Mouse (Mus musculus): ENCODE data around the gene Cachd1. TPM values are rescaled to one million over a fixed set of nuclear protein-coding genes. Genes with fewer than 3 reads are reported as not detected.

Gene Cachd1
- polyA plus RNA-seq, 1 experiment = 43.1 TPM

DNA sequence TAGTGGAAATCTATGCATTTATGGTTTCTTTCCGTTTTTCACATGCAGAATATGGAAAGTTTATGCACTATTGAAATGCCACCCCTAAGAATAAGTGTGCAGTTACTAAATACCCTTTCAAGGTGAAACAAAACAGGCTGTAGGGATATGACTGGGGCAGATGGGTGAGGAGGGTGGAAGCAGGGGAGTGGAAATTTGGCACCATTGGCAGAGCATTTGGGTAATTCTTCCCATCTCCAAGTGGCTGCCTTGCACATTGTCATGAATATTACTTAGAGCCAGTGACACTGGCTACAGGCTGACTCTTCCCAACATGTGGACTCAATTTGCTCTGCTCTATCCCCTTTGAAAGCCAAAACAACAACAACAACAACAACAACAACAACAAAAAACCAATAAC lies 77.0 kb downstream of the Cachd1 start:
- no peak for TF ChIP-seq CTCF (IDR thresholded peaks at IDR 0.05; ENCODE audit: insufficient read depth, low read length)
- no peak for TF ChIP-seq POLR2A (IDR thresholded peaks at IDR 0.05; ENCODE audit: borderline replicate concordance, extremely low read depth, low read depth, low read length)
- 91% methylated on average over 1 of the region's 1 CpGs for WGBS
- no peak overlapping the region for H3K4me3 ChIP-seq (replicated peaks; ENCODE audit: extremely low read depth, low read depth, low read length)
- H3K4me1 ChIP-seq (ENCODE audit: control insufficient read depth, insufficient read depth, low read length) = peaks cover 2% of the 10 kb centered on the region; the same call in 1 of the 2 replicates
- no peak for DNase-seq

- no peak overlapping the region for H3K4me3 ChIP-seq (replicated peaks; ENCODE audit: extremely low read depth, low read depth, low read length)
- no peak for DNase-seq
- TF ChIP-seq POLR2A (IDR thresholded peaks at IDR 0.05; ENCODE audit: borderline replicate concordance, extremely low read depth, low read depth, low read length) (no peak), CTCF (IDR thresholded peaks at IDR 0.05; ENCODE audit: insufficient read depth, low read length) (no peak)
- 72% methylated on average over 4 of the region's 4 CpGs for WGBS
- H3K4me1 ChIP-seq (ENCODE audit: control insufficient read depth, insufficient read depth, low read length) = peaks cover 2% of the 10 kb centered on the region; the same call in 1 of the 2 replicates
Observed at GRCm38 (mm10) chr4:100855373-100855772, 78.9 kb downstream of the Cachd1 start.

DNA sequence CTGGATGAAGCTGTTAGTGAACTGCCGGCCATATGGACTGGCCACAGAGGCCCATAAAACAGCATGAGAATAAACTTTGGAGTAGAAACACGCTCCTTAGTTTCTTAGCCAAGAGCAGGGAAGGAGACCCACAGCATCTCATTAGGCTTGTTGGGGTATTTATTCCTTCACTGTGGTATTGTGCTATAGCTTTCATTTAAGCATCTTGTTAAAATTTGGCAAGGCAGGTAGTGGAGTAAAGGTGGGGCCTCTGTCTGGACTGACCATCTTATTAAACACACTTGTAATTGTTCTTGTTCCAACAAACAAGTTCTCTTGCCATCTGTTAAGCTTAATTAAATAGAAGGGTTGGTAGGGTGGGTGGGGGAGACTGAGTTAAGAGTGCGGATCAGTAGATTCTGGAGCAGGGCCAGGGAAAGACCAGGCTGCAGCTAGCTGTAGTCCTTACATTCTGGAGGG lies 81.0 kb downstream of the Cachd1 start:
- 63% methylated on average over 3 of the region's 3 CpGs for WGBS
- H3K4me1 ChIP-seq (ENCODE audit: control insufficient read depth, insufficient read depth, low read length) = peaks cover 2% of the 10 kb centered on the region; the same call in 1 of the 2 replicates
- no peak for TF ChIP-seq POLR2A (IDR thresholded peaks at IDR 0.05; ENCODE audit: borderline replicate concordance, extremely low read depth, low read depth, low read length)
- no peak for TF ChIP-seq CTCF (IDR thresholded peaks at IDR 0.05; ENCODE audit: insufficient read depth, low read length)
- no peak overlapping the region for H3K4me3 ChIP-seq (replicated peaks; ENCODE audit: extremely low read depth, low read depth, low read length)
- DNase-seq = no peak

DNA sequence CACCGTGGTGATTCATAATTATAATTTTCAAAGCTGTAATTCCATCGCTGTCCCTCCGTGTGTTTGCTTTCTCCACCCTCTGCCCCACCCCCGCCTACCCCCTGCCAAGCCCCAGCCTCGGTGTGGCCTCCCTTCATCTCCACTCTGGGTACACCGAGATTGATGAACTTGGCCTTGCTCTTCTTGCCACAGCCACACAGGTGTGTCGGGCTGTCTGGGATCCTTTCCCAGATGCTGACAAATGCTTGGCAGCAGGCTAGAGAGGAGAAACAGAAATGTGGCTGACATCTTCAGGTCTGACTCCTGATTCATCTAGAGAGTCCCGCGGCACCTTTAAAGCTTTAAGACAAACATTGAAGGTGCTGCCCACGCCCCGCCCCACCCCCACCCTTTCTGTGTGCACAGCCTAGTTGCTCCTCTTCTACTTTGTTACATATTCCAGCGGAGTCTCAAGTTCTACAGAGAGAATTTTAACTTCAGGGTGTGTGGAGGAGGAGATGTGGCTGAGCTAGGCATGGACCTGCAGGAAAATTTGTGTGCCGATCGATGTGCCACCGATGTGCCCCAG lies 87.5 kb downstream of the Cachd1 start:
- TF ChIP-seq POLR2A (IDR thresholded peaks at IDR 0.05; ENCODE audit: borderline replicate concordance, extremely low read depth, low read depth, low read length) (no peak), CTCF (IDR thresholded peaks at IDR 0.05; ENCODE audit: insufficient read depth, low read length) (no peak)
- Histone ChIP-seq H3K4me1 (ENCODE audit: control insufficient read depth, insufficient read depth, low read length) (peaks cover 3% of the 10 kb centered on the region; the same call in 1 of the 2 replicates), H3K4me3 (replicated peaks; ENCODE audit: extremely low read depth, low read depth, low read length) (no peak overlapping the region)
- 39% methylated on average over 15 of the region's 15 CpGs for WGBS
- DNase-seq = no peak

GRCm38 (mm10) chr4:100865423-100865822 lies 88.9 kb downstream of the Cachd1 start:
- no peak overlapping the region for H3K4me3 ChIP-seq (replicated peaks; ENCODE audit: extremely low read depth, low read depth, low read length)
- DNase-seq = no peak
- WGBS = 35% methylated on average over 13 of the region's 13 CpGs
- TF ChIP-seq CTCF (IDR thresholded peaks at IDR 0.05; ENCODE audit: insufficient read depth, low read length) (no peak), POLR2A (IDR thresholded peaks at IDR 0.05; ENCODE audit: borderline replicate concordance, extremely low read depth, low read depth, low read length) (no peak)
- peaks cover 3% of the 10 kb centered on the region; the same call in 1 of the 2 replicates for H3K4me1 ChIP-seq (ENCODE audit: control insufficient read depth, insufficient read depth, low read length)

DNA sequence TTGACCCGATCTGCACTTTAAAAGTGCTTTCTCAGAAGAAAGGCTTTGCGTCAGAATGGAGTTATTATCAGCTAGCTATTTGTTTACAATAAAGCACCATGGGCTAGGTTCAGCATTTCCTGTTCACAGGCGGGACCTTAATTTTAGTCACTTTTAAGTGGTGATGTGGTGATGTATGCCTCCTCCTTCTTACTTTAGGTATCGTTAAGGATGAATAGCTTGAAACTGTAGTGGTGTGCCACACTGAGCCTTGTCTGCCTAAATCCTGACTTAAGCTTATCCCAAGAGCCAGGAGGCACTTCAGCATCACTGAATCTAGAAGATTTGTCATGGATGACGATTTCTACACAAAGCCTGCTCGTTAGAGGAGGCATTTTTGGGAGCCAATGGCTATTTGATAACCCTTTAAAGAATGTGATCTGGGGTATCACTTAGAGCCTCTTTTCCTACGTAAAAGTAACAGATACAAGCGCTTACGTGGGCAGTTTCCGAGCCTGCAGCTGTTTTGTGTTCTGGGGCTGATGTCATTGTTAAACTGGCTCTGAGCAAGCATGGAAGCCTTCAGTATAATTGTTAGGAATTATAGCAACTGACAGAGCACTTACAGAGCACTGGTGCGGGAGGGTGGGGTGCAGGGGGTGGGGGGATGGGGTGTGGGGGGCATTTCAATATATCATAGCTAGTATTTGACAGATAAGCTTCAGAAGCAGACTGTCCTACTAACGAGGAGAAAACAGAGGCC lies 89.7 kb downstream of the Cachd1 start:
- no peak overlapping the region for H3K4me3 ChIP-seq (replicated peaks; ENCODE audit: extremely low read depth, low read depth, low read length)
- TF ChIP-seq CTCF (IDR thresholded peaks at IDR 0.05; ENCODE audit: insufficient read depth, low read length) = no peak
- TF ChIP-seq POLR2A (IDR thresholded peaks at IDR 0.05; ENCODE audit: borderline replicate concordance, extremely low read depth, low read depth, low read length) = no peak
- no peak for DNase-seq
- WGBS = 64% methylated on average over 12 of the region's 12 CpGs
- H3K4me1 ChIP-seq (ENCODE audit: control insufficient read depth, insufficient read depth, low read length) = peaks cover 3% of the 10 kb centered on the region; the same call in 1 of the 2 replicates

DNA sequence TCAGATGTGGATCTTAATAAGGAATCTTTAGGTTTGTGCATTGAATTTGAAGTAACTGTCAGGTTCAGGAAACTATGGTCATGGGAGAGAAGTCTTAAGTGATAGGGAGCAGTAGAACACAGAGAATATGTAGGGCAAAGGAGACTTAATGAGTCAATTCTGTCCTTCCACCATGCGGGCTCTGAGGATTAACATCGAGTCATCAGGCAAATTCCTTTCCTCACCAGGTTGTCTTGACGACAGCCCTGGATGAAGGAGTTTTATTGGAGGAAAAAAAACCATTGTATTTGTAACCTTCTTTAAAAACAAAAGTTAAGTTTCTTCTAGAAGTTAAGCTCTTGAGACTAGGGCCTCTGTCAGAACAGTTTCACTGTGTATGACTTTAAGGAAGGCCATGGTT lies 100.9 kb downstream of the Cachd1 start:
- 79% methylated on average over 3 of the region's 3 CpGs for WGBS
- no peak for DNase-seq
- Histone ChIP-seq H3K4me3 (replicated peaks; ENCODE audit: extremely low read depth, low read depth, low read length) (no peak overlapping the region), H3K4me1 (ENCODE audit: control insufficient read depth, insufficient read depth, low read length) (peaks cover 2% of the 10 kb centered on the region; the same call in 1 of the 2 replicates)
- TF ChIP-seq POLR2A (IDR thresholded peaks at IDR 0.05; ENCODE audit: borderline replicate concordance, extremely low read depth, low read depth, low read length) (no peak), CTCF (IDR thresholded peaks at IDR 0.05; ENCODE audit: insufficient read depth, low read length) (no peak)

- no peak for TF ChIP-seq CTCF (IDR thresholded peaks at IDR 0.05; ENCODE audit: insufficient read depth, low read length)
- no peak for TF ChIP-seq POLR2A (IDR thresholded peaks at IDR 0.05; ENCODE audit: borderline replicate concordance, extremely low read depth, low read depth, low read length)
- no peak overlapping the region for H3K4me3 ChIP-seq (replicated peaks; ENCODE audit: extremely low read depth, low read depth, low read length)
- peaks cover 2% of the 10 kb centered on the region; the same call in 1 of the 2 replicates for H3K4me1 ChIP-seq (ENCODE audit: control insufficient read depth, insufficient read depth, low read length)
- no peak for DNase-seq
- 40% methylated on average over 8 of the region's 8 CpGs for WGBS
Observed at GRCm38 (mm10) chr4:100879414-100879813, 102.9 kb downstream of the Cachd1 start.

DNA sequence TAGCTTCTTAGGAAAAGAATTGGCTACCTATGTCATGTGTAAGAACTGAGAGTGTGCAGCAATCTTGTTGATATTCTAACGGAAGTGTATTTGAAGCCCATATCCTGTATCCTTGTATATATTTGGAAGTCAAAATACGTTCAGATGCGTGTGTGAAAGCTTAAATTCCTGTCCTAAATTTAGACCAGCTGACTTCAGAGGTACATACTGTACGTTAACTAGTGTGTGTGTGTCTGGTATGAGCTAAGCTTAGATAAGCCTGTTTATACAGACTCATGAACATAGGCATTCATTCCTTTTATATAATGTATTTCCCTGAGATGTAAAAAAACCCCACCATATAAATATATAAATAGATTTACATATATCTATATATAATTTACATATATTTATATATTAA lies 103.6 kb downstream of the Cachd1 start:
- no peak for DNase-seq
- TF ChIP-seq POLR2A (IDR thresholded peaks at IDR 0.05; ENCODE audit: borderline replicate concordance, extremely low read depth, low read depth, low read length) = no peak
- no peak for TF ChIP-seq CTCF (IDR thresholded peaks at IDR 0.05; ENCODE audit: insufficient read depth, low read length)
- 37% methylated on average over 4 of the region's 4 CpGs for WGBS
- no peak overlapping the region for H3K4me3 ChIP-seq (replicated peaks; ENCODE audit: extremely low read depth, low read depth, low read length)
- H3K4me1 ChIP-seq (ENCODE audit: control insufficient read depth, insufficient read depth, low read length) = peaks cover 2% of the 10 kb centered on the region; the same call in 1 of the 2 replicates

Measured in lung, adult 2 months (tissue).